ENCODE assay signal across 21 mouse cellular contexts in the genomic region with DNA sequence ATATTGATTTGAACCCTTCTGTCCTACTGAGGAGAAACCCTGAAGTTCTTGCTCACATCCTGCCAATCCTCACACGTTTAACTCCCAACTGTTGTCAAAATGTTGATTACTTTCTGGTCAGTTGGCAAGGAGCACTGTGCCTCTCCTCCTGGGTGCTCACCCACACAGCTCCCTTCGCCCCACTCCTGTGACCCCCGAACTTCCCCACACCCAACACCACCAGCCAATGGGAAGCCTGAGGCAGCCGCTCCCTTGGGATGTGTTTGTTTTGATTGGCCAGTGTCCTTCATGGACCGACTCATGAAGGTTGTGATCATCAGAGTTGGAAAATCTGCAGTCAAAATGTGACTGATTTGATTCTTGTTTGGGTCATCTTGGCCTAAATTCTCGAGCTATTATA. TPM values are rescaled to one million over a fixed set of nuclear protein-coding genes. Genes with fewer than 3 reads are reported as not detected.
"Had no signal": no experiment of that assay in that cellular context is flagged by ENCODE, and none has a peak within 500 bp of the region (broad histone marks: within the 10 kb centered on the region; RNA-seq: fewer than 3 reads in every experiment).

No protein-coding gene starts in this region.

- H3K4me1 ChIP-seq: liver, embryonic 12.5 days; neural tube, embryonic 12.5 days had no signal

- H3K36me3 ChIP-seq: limb, embryonic 15.5 days; liver, embryonic 12.5 days; midbrain, embryonic 10.5 days; neural tube, embryonic 12.5 days had no signal

- H3K4me3 ChIP-seq: limb, embryonic 15.5 days; liver, embryonic 12.5 days; midbrain, embryonic 10.5 days; myocyte; neural tube, embryonic 12.5 days had no signal

- H3K9me3 ChIP-seq: limb, embryonic 15.5 days; liver, embryonic 12.5 days; midbrain, embryonic 10.5 days; neural tube, embryonic 12.5 days had no signal

- H3K27ac ChIP-seq: kidney, postnatal 0 days; limb, embryonic 15.5 days; liver, embryonic 12.5 days; midbrain, embryonic 10.5 days; neural tube, embryonic 12.5 days; stomach, postnatal 0 days had no signal

- H3K27me3 ChIP-seq: limb, embryonic 15.5 days; neural tube, embryonic 12.5 days had no signal

- DNase-seq: kidney, postnatal 36 days; layer of hippocampus, adult 9-11 months; layer of hippocampus, postnatal 36 days; lung, embryonic 14.5 days; lung, postnatal 10 days; lung, postnatal 4 days; midbrain, embryonic 14.5 days; thymus, adult 2 months; thymus, postnatal 25 days had no signal

RNA-seq across cellular contexts. Expression of a gene that starts 20.2 kb away (rescaled TPM):
- total RNA-seq: layer of hippocampus, adult 18-20 months; layer of hippocampus, postnatal 36 days; left cerebral cortex, postnatal 25 days; neutrophil, adult 5-6 weeks had no signal
- polyA plus RNA-seq: limb, embryonic 11.5 days; liver, embryonic 12.5 days; liver, embryonic 16.5 days; lung, embryonic 14.5 days; midbrain, embryonic 10.5 days; myocyte; neural tube, embryonic 12.5 days had no signal
